Mouse (Mus musculus) embryonic stem cell, embryonic (primary cell): ENCODE measurements around the gene Col27a1.
"Not testable (repeated sequence)": the region's sequence is repeated elsewhere in the genome, so short reads cannot be mapped to it uniquely, and the experiment has no call there.

Experiments used
- CTCF ChIA-PET, 4 experiments: fragments of 300-600 bp in 2 of 4; fragments of 350-600 bp in 2 of 4; sonication (Branson Sonifier 250); formaldehyde crosslinking; loops; one replicate each; lab custom pipeline; 2022; ENCODE audit warnings: inconsistent platforms in 2 of 4; lab: Charles Lee
- POLR2A ChIA-PET, 4 experiments: fragments of 300-600 bp in 2 of 4; fragments of 350-600 bp in 2 of 4; sonication (Branson Sonifier 250); formaldehyde crosslinking; loops; one replicate each; lab custom pipeline; 2022; ENCODE audit warnings: antibody characterized with exemption in 4 of 4, inconsistent platforms in 1 of 4; lab: Charles Lee

Gene Col27a1

DNA sequence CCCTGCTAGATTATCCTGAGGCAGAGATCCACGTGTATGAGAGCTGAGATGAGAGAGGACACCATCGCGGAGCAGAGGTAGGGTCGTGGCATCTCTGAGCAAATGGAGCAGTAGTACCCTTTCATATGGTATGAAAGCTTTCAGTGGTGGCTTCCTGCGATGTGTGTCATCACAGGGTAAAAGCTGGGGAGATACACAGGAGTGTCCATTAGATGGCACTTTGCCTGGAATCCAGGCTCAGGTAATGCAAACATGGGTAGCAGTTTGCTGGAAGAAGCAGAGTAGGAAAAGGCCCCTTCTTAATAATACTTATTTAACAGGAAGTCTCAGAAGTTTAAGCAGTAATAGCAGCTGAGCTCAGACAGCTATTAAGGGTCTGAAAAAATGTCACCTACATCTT, 100.3 kb downstream of the Col27a1 start:
- CTCF ChIA-PET, result no interaction called here
- POLR2A ChIA-PET, result interaction anchor here in 2 of 4 experiments (0.6 to 0.9 kb wide), 3 partner anchors 97 to 547 kb away, joined by 3 read pairs; no protein-coding TSS in a partner anchor

DNA sequence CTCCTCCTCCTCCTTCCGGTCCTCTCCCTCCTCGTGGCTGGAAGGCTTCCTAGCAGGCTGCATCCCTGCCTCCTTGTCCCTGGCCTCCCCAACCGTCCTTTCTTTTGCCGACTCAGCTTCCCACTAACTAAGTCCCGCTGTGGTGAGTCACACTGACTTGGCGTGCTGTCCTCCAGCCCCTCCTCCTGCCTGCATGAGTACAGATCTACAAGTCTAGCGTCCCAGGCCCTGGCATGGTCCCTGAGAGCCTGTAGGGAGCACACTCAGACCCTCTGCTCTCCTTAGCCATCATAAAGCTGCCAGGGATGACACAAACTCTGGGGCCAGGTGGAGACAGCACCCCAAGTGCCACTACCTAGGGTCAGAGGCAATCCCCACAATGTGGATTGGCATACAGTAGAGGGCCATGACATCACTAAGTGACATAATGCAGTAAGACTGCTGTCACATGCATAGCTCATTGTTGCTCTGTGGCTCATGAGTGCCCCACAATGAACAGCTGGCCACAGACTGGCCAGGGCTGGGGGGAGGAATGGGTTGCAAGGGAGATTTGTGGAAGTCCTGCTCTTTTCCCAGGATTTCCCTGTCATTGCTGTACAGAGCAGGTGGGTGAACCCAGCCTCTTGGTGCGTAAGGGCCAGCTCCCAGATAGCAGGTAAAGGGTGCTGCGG, 102.4 kb downstream of the Col27a1 start:
- CTCF ChIA-PET, result interaction anchor here in 2 of 4 experiments (1.0 to 1.5 kb wide), 4 partner anchors 9 to 135 kb away, joined by 3 to 6 read pairs (median 3); no protein-coding TSS in a partner anchor
- POLR2A ChIA-PET, result no interaction called here

DNA sequence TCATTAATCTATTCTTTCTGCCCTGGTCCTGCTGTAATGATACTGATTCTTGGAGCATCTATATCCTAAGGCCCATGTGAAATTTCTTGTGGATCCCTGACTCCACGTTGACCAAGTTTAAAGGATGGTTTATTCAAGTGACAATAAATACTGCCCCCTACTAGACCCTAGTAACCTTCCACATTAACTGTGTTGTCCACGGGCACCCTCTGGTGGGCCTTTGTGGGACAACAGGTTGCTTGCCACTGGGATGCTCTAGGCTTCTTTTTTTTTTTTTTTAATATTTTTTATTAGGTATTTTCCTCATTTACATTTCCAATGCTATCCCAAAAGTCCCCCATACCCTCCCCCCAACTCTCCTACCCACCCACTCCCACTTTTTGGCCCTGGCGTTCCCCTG, 105.8 kb downstream of the Col27a1 start:
- POLR2A ChIA-PET, result not testable (repeated sequence)

DNA sequence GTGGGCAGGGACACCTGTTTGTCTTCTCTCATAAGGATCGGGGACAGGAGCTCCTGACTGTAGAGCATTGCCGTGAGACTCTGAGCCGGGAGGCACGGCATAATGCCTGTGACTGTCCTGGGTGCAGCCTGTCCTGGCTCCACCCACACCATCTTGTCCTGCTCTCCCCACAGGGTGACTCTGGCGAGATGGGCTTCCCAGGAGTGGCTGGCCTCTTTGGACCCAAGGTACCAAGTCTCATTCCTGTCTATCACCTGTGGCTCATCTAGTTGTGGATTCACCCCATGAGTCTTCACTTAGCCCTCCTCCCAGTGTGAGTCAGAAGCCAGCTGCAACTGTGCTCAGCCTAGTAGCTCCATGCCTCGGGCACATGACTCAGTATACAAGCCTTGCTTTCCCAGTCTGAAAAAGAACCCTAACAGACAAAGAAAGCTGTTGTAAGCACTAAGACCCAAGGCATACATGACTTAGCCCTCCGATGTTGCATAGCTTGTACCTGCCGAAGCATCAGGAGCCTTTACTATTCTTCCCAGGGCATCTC, 109.5 kb downstream of the Col27a1 start:
- ChIA-PET CTCF (interaction anchor here in 1 of 4 experiments (1.0 kb wide), 1 partner anchor 16 kb away, joined by 4 read pairs; no protein-coding TSS in a partner anchor), POLR2A (interaction anchor here in 1 of 4 experiments (0.6 kb wide), 1 partner anchor 801 kb away, joined by 5 read pairs; no protein-coding TSS in a partner anchor)

More for the DNA sequence above, 105.8 kb downstream of the Col27a1 start:
- CTCF ChIA-PET, result interaction anchor here (0.6 to 1.6 kb wide), 8 partner anchors 9 to 138 kb away, joined by 3 to 9 read pairs (median 3); no protein-coding TSS in a partner anchor

DNA sequence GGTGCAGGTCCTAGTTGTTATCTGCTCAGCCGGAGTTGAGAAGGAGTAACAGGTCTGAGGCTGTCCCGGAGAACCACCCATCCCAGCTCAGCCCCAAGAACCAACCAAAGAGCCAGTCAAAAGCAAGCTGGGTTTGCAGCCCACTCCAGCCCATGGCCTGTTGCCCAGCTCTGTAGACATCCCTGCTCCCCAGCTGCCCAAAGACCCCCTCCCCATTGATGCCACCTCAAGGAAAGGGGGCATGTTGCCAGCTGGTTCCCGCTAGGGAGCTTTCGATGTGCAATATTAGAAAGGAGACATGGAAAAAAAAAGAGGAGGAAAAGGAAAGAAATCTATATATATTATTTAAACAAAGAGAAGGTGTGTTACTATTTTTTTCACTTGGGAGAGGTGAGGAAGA, 119.6 kb downstream of the Col27a1 start:
- CTCF ChIA-PET, result no interaction called here
- POLR2A ChIA-PET, result interaction anchor here in 1 of 4 experiments (0.6 kb wide), 1 partner anchor 224 kb away, joined by 3 read pairs; no protein-coding TSS in a partner anchor

DNA sequence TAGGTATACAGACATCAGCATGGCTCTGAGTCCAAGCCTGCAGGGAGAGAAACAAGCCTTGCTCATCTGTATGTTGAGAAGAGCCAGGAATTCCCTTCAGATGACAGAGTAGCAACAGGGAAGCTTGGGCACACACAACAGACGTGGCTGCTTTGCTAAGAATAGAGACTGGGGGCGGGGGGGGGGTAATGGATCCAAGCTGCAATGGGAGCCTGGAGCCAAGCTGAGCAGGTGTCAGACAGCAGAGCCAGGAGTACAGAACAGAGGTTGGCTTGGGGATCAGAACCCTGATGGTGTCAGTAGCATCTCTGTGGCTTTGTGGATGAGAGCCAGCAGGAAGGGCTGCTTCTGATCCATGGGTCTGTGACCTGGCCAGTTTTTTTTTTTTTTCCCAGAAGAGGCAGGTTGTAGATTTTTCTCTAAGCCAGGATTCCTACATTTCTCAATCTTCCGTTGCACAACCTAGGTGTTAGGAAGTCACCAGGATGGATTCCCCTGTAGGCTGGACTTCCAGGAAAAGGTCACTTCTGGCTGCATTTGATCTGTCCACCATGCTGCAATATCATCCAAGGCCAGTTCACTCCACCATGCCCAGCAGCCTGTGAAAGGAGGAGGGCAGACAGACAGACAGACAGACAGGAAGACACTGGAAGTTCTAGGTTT, 124.7 kb downstream of the Col27a1 start:
- ChIA-PET POLR2A (interaction anchor here in 1 of 4 experiments (0.6 kb wide), 1 partner anchor 69 kb away, joined by 8 read pairs; no protein-coding TSS in a partner anchor), CTCF (interaction anchor here in 1 of 4 experiments (0.6 kb wide), 1 partner anchor 170 kb away, joined by 22 read pairs; no protein-coding TSS in a partner anchor)

DNA sequence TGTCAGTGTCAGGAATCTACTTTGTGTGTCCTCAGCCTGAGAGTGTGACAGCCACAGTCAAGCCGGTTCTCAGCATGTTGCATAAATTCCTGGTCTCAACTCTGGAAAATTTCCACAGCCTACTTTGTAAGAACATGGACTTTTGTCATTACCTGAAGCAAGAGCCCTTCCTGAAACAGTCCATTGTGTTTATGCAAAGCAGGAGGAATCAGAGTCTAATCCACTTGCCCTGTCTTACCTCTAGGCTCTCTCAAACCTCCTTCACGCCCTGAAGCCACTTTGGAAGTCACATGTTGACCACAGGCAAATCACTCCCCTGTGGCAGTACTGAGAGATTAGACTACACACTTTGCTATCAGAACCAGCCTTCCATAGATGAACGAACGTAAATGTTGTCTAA, 128.7 kb downstream of the Col27a1 start:
- ChIA-PET CTCF (no interaction called here), POLR2A (no interaction called here)

DNA sequence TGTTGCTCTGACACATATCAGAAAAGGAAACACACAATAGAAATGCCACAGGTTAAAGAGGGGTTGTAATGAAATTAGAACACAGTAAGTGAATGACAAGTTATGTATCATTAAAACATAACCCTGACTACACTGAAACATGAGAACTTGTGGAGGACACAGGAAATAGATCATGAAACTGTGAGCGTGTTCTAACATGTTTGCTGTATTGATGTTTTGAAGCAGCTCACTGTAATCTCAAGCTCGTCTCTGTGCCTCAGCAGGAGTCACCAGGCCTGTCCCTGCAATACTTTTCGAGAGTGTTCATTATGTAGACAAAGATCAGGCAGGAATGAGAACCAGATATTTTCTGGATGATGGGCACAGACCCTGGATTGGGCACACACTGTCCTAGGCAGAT, 129.8 kb downstream of the Col27a1 start:
- ChIA-PET CTCF (interaction anchor here in 1 of 4 experiments (1.2 kb wide), 1 partner anchor 36 kb away, joined by 4 read pairs; no protein-coding TSS in a partner anchor), POLR2A (no interaction called here)

DNA sequence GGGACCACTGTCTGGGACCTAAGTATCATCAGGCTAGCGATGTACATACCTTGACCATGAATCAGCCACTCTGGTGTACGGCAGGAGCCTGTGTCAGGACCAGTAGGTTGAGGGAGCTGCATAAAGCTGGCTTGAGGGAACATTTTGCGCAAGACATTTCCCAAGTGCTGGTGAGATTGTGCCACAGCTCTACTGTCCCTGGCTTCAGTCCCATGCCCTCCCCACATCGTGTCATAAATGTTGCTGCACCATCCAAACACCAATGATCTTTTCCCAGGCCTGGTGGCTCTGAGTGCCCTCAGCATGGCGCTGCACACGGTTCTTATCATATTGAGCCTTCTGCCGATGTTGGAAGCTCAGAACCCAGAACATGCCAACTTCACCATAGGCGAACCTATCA, 130.5 kb downstream of the Col27a1 start, which contains the start of gene Orm1:
Orm1 (plus strand) TSS at position 266 of the 400 bp plus-strand sequence.
- ChIA-PET CTCF (interaction anchor here in 2 of 4 experiments (0.5 to 1.2 kb wide), 2 partner anchors 37 to 165 kb away, joined by 3 to 4 read pairs; no protein-coding TSS in a partner anchor), POLR2A (no interaction called here)

DNA sequence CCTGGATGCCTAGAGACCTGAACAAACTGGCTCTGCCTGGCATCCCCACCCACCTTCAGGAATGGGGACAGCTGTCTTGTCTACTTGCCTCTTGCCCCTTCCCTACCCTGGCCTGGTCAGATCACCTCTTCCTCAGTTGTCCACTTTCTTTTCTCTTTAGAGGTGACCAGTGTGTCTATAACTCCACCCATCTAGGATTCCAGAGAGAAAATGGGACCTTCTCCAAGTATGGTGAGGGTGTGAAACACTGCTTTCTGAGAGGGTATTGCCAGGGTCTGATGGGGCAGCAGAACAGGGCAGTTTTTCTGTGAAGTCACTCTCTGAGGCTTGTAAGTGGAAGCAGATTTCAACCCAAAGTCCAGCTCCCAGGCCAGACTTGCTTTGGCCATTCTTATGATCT, 131.5 kb downstream of the Col27a1 start:
- ChIA-PET CTCF (no interaction called here), POLR2A (no interaction called here)

DNA sequence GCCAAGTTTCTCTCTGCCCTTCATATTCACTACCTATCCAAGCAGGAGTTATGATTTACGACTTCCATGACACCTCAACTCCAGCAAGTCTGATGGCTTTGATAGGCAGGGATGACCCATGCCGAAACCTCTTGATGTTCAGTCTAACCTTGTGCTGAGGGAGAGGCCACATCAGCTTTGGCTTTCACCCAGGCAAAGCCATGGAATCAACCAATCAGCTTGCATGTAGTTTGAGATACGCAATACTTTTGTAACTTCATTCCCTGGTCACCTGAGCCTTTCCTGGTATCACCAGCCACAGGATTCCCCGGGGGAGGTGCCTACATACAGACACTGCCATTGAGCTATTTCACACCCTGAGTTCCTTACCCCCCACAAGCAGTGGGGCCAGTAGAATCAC, 132.9 kb downstream of the Col27a1 start:
- POLR2A ChIA-PET, result no interaction called here
- CTCF ChIA-PET, result interaction anchor here in 1 of 4 experiments (1.0 to 1.3 kb wide), 2 partner anchors 22 to 39 kb away, joined by 3 to 4 read pairs; no protein-coding TSS in a partner anchor

DNA sequence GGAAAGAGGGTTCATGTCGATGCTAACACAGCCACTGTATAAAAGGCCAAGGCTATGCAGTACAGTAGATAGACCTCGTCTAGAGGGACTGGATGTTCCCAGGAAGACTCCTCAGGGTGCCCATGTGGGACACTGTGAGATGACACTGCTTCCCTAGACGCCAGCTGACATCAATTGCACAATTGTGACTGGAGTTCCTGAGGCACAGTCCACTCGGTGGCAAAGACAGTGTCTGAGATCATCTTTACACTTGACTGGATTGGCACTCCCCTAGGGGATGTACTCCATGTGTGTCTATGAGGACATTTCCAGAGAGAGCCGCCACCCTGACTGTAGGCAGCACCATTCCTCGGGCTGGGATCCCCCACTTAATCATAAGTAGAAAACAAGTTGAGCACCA, 134.7 kb downstream of the Col27a1 start:
- CTCF ChIA-PET, result interaction anchor here in 1 of 4 experiments (0.9 kb wide), 1 partner anchor 20 kb away, joined by 3 read pairs; no protein-coding TSS in a partner anchor
- POLR2A ChIA-PET, result interaction anchor here in 1 of 4 experiments (0.6 kb wide), 1 partner anchor 101 kb away, joined by 3 read pairs; no protein-coding TSS in a partner anchor

DNA sequence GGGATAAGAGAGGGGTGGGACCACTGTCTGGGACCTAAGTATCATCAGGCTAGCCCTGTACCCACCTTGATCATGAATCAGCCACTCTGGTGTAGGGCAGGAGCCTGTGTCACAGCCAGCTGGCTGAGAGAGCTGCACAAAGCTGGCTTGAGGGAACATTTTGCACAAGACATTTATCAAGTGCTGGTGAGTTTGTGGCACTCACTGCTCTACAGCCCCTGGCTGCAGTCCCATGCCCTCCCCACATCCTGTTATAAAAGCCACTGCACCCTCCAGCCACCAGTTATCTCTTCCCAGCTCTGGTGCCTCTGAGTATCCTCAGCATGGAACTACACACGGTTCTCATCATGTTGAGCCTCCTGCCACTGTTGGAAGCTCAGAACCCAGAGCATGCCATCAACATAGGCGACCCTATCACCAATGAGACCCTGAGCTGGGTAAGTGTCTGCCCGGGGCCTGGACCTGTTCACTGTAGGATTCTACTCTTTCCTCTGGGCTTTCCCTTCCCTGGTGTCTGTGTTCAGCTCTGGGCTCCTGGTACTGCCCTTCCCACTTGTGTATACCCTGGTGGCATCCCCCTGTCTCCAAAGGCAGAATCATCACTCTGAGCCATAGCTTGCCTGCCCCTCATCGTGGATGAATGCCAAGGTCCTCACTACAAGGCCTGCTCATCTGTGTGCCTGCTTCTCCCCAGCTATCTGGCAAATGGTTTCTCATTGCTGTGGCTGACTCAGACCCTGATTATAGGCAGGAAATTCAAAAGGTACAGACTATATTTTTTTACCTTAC, 142.3 kb downstream of the Col27a1 start, which contains the start of gene Orm3:
Orm3 (plus strand) TSS at position 286 of the 789 bp plus-strand sequence.
- ChIA-PET POLR2A (interaction anchor here in 1 of 4 experiments (0.6 kb wide), 1 partner anchor 1689 kb away, joined by 4 read pairs; no protein-coding TSS in a partner anchor), CTCF (interaction anchor here in 2 of 4 experiments (0.5 to 1.1 kb wide), 3 partner anchors 11 to 1050 kb away, joined by 3 to 4 read pairs (median 3); no protein-coding TSS in a partner anchor)

DNA sequence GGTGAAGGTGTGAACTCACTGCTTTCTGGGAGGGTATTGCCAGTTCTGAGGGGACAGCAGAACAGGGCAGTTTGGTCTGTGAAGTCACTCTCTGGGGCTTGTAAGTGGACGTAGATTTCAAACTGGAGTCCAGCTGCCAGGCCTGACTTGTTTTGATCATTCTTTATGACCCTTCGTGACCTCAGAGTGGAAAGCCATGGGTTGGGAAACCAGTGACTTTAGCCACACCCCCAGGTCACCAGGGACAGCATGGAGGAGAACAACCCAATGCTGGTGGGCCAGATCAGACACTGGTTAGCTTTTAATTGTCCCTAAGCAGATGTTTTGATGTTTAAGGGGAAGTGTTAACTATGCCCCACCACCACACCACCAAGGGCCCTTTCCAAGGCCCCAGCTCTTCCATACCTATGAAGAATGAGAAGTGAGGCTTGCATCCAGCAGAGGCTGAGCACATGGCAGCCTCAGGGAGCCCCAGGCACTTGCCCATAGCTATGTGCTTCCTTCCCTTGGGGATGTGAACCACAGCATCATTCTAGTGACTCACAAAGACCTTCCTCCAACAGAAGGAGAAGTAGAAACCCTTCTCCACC, 143.3 kb downstream of the Col27a1 start:
- ChIA-PET CTCF (interaction anchor here in 1 of 4 experiments (1.1 to 1.3 kb wide), 3 partner anchors 11 to 51 kb away, joined by 3 to 4 read pairs (median 4); no protein-coding TSS in a partner anchor), POLR2A (interaction anchor here in 1 of 4 experiments (0.6 to 1.3 kb wide), 2 partner anchors 19 to 1688 kb away, joined by 3 to 4 read pairs; no protein-coding TSS in a partner anchor)

DNA sequence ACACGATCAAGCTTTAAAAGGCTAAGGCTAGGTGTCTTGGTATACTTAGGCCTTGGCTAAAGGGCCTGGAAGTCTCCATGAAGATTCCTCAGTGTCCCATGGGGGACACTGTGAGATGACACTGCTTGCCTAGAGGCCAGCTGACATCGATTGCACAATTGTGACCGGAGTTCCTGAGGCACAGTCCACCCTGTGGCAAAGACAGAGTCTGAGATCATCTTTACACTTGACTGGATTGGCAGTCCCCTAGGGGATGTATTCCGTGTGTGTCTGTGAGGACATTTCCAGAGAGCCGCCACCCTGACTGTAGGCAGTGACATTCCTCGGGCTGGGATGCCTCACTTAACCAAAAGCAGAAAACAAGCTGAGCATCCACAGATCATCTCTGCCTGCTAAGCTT, 146.1 kb downstream of the Col27a1 start:
- ChIA-PET POLR2A (interaction anchor here in 1 of 4 experiments (1.4 kb wide), 1 partner anchor 9 kb away, joined by 6 read pairs; no protein-coding TSS in a partner anchor), CTCF (interaction anchor here in 1 of 4 experiments (1.0 kb wide), 1 partner anchor 202 kb away, joined by 3 read pairs; no protein-coding TSS in a partner anchor)

DNA sequence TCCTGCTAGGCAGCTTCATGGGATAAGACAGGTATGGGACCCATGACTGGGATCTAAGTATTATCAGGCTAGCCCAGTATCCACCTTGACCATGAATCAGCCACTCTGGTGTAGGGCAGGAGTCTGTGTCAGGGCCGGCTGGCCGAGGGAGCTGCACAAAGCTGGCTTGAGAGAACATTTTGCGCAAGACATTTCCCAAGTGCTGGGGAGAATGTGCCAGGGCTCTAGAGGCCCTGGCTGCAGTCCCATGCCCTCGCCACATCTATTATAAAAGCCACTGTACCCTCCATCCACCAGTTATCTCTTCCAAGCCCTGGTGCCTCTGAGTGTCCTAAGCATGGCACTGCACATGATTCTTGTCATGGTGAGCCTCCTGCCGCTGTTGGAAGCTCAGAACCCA, 148.3 kb downstream of the Col27a1 start, which contains the start of gene Orm2:
Orm2 (plus strand) TSS at position 300 of the 400 bp plus-strand sequence.
- ChIA-PET CTCF (no interaction called here), POLR2A (interaction anchor here in 2 of 4 experiments (1.0 to 1.1 kb wide), 2 partner anchors 13 to 15 kb away, joined by 3 read pairs; no protein-coding TSS in a partner anchor)

DNA sequence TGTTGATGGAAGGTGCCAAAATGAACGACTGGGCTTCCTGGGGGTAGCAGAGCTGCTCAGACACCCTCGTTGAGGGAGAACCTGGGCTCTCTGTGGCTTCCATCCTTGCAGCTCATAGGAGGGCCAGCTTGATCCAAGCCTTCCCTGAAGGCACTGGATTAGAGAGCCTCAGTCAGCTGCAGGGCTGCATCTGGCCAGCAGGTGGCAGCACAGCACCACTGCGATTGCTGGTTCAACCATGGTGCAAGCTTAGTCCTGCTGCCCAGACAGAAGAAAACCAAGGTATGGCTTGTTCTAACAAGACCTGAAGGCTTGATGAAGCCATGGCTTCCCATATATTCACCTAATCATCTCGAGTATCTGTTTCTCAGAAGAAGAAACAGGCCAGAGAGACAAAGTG, 154.8 kb downstream of the Col27a1 start:
- CTCF ChIA-PET, result interaction anchor here (0.5 to 2.7 kb wide), 47 partner anchors 8 to 649 kb away, joined by 3 to 20 read pairs (median 4); partner anchors contain the start of genes Akna (in 1 of the 4), Tmem268 (in 1 of the 4) and Whrn (in 1 of the 4)

More for the DNA sequence above, 154.8 kb downstream of the Col27a1 start:
- POLR2A ChIA-PET, result interaction anchor here in 2 of 4 experiments (0.5 to 2.0 kb wide), 6 partner anchors 8 to 613 kb away, joined by 3 to 6 read pairs (median 3); partner anchors contain the start of gene Tmem268 (in 1 of the 2)
